Mouse (Mus musculus) kidney, adult 2 months (tissue): ENCODE measurements around the gene Rin3.

Experiments used
- CTCF ChIP-seq: fragments of 200-500 bp; conservative IDR thresholded peaks from 2 replicates; pipeline ENCODE4 v1.5.1; 2011; ENCODE audit warnings: low read depth, mild to moderate bottlenecking, control low read depth, low read length, moderate library complexity, mixed read lengths; ENCODE audit not compliant: insufficient read depth, insufficient read length
- POLR2A ChIP-seq: fragments of 200-500 bp; IDR thresholded peaks from one replicate; pipeline ENCODE4 v1.6.1; 2011; ENCODE audit warnings: low read depth, low read length, control low read depth

DNA sequence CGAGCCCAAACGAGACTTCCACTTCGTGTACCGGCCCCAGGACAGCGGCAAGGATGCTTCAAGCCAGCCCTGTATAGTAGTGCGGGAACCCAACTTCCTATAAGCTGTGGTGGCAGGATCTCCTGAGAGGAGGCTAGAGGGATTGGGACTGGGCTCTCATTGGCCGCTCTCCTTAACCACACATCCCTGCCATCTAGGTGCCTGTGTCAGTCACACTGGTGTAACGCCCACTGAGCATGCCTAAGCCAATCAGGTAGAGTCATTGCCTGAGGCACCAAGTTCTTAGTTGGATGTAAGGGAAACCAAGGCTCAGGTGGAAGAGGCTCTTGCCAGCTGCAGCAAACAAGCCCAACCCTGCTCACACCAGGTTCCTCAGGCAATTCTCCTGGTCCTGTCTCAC, 107.2 kb downstream of the Rin3 start:
- TF ChIP-seq CTCF (no peak), POLR2A (no peak)
